Mouse (Mus musculus) urinary bladder, postnatal 10 days (tissue): Measurements from ENCODE around the gene Cdc37.

ENCODE experiments used
- DNase-seq: peaks from one replicate; pipeline ENCODE4 v3.0.0; 2022; ENCODE audit warnings: low spot score

The Cdc37 gene

DNA sequence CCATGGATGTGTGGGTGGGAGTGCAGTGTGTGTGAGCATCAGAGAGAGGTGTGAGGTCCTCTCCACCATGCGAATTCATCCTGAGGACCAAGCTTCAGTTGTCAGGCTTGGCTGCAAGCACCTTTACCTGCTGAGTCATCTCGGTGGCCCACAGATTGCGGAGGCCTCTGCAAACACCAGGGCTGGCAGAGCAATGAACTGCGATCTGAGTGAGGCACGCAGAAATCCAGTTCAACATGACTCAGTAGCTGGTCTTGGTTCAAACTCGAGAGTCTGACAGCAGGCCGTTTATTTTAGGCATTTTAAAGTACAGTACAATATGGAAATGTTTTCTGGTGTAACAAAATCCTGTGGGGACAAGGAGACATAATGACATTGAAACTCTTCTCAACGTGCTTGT, 52.0 kb downstream of the Cdc37 start:
- DNase-seq = no peak

DNA sequence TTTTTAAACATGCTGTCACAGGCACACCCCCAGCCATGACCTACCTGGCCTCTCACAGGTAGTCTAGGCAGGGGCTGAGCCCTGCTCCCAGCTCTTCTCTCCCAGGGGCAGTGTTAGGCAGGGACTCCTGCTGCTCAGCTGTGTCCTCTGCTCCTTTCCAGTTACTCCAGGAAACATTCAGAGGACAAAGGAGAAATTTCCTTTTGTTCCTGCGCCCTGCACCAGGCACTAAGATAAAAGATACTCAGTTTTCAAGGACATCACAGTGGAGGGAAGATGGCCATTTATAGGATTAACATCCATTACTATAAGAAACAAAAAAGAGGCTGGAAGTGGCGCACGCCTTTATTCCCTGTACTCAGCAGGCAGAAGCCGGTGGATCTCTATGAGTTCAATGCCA, 53.8 kb downstream of the Cdc37 start:
- DNase-seq = no peak

- no peak for DNase-seq
These were observed 56.4 kb downstream of the Cdc37 start for GRCm38 (mm10) chr9:21093423-21093822.

DNA sequence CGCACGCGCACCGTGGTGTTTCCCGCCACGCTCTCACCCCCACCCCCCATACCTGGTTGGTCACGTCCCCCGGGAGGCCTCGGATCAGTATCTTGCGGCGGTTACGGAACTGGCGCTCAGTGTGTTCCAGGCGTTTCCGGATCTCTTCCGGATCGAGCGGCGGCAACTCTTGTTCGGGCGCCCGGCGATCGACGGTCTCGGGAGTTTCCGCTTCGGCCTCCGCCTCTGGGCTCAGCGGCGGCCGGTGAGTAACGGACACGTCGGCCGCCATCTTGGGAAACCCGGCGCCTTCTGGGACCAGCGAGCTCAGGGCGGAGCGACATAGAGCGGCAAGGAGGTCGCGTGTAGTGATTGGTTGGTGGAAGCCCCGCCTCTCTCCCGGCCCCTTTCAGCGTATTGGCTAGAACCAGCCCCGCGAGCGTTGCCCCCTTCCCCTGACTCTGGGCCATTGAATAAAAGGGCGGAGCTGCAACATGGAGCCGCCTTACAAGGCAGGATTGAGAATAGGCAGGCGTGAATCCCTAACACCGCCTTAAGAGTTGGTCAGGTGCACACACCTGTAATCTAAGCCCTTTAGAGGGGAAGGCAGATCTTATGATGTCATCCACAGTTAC, 58.0 kb downstream of the Cdc37 start, which contains the start of the genes Gm38431 and Raver1:
Gene Gm38431 (minus strand): TSS at position 291 of the 614 bp plus-strand sequence.
Gene Raver1 (minus strand): TSS at position 302 of the 614 bp plus-strand sequence.
- DNase-seq = peak; percentile 88

GRCm38 (mm10) chr9:21090972-21091706, 58.6 kb downstream of the Cdc37 start:
- no peak for DNase-seq

GRCm38 (mm10) chr9:21090537-21090936, 59.2 kb downstream of the Cdc37 start:
- no peak for DNase-seq

GRCm38 (mm10) chr9:21083324-21083723, 66.5 kb downstream of the Cdc37 start:
- no peak for DNase-seq
